Mouse (Mus musculus) cortical plate, adult 2 months (tissue): ENCODE measurements around the gene Olfr458.

Experiments used
- CTCF ChIP-seq: fragments of 200-500 bp; IDR thresholded peaks from 2 replicates; pipeline ENCODE4 v1.5.1; 2011; ENCODE audit warnings: mild to moderate bottlenecking, control low read depth, low read length; ENCODE audit not compliant: insufficient read depth; ENCODE audit errors: extremely low read depth
- POLR2A ChIP-seq: fragments of 200-500 bp; IDR thresholded peaks from 2 replicates; pipeline ENCODE4 v1.6.1; 2011; ENCODE audit warnings: mild to moderate bottlenecking, low read length, control low read depth; ENCODE audit not compliant: insufficient read depth; ENCODE audit errors: extremely low read depth

GRCm38 (mm10) chr6:42433554-42433953 lies 31.4 kb downstream of the Olfr458 start:
- TF ChIP-seq CTCF (no peak), POLR2A (no peak)
